Mouse (Mus musculus): Measurements from ENCODE around the gene Catsperz.
"Not testable (repeated sequence)": the region's sequence is repeated elsewhere in the genome, so short reads cannot be mapped to it uniquely, and the experiment has no call there.

Gene Catsperz

DNA sequence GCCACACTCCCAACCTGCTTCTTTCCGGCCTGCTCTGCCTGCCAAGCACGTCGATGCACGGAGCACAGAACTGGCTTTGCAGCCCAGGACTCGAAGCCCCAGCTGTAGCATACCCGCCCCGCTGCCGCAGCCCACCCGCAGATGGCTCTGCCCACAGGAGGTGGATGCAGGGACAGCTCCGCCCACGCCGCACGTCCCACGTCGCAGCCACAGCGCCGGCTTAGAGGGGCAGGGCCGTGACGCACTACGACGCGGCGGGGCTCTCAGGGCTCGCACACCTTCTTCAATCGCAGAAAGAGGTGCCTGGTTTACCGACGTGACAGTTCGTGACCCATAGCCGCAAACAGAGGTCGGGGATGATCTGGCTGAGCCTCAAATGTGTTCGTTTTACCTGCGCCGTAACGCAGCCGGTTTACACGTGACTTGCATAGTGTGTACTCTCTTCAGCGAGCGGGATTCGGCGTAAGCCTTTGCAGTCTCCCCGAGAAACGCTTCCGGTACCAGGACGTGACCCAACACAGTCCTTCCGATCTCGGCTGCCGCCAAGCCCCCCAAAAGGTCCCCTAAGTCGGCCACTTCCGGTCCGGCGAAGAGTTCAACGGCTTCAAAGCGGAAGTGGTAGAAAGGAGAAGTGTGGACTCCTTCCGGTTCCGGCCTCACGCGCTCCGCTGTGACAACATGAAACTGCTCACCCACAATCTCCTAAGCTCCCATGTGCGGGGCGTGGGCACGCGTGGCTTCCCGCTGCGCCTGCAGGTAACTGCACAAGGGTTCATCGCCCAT is 15.5 kb downstream of the Catsperz start, which contains the start of the genes Trmt112 and Prdx5:
Trmt112 (plus strand) TSS at position 192 of the 783 bp plus-strand sequence.
Prdx5 (minus strand) TSS at position 600 of the 783 bp plus-strand sequence.
- ChIA-PET POLR2A (interaction anchor here (0.5 to 6.8 kb wide), 38 partner anchors 9 to 1003 kb away, joined by 3 to 58 read pairs (median 4); partner anchors contain the start of genes Esrra (in 3 of the 4), Bad (in 2 of the 4), Fkbp2 (in 1 of the 4) and Gpr137 (in 1 of the 4)), CTCF (interaction anchor here in 3 of 4 experiments (0.5 to 2.3 kb wide), 5 partner anchors 16 to 618 kb away, joined by 3 to 8 read pairs (median 3); no protein-coding TSS in a partner anchor)

- ChIA-PET POLR2A (interaction anchor here in 3 of 4 experiments (0.6 to 6.8 kb wide), 27 partner anchors 10 to 469 kb away, joined by 3 to 58 read pairs (median 4); partner anchors contain the start of genes Esrra (in 3 of the 3), Bad (in 1 of the 3), Fkbp2 (in 1 of the 3) and Gpr137 (in 1 of the 3)), CTCF (interaction anchor here in 2 of 4 experiments (0.8 to 2.3 kb wide), 3 partner anchors 27 to 71 kb away, joined by 3 to 8 read pairs (median 7); no protein-coding TSS in a partner anchor)
Observed at GRCm38 (mm10) chr19:6909021-6909420, 16.2 kb downstream of the Catsperz start.

DNA sequence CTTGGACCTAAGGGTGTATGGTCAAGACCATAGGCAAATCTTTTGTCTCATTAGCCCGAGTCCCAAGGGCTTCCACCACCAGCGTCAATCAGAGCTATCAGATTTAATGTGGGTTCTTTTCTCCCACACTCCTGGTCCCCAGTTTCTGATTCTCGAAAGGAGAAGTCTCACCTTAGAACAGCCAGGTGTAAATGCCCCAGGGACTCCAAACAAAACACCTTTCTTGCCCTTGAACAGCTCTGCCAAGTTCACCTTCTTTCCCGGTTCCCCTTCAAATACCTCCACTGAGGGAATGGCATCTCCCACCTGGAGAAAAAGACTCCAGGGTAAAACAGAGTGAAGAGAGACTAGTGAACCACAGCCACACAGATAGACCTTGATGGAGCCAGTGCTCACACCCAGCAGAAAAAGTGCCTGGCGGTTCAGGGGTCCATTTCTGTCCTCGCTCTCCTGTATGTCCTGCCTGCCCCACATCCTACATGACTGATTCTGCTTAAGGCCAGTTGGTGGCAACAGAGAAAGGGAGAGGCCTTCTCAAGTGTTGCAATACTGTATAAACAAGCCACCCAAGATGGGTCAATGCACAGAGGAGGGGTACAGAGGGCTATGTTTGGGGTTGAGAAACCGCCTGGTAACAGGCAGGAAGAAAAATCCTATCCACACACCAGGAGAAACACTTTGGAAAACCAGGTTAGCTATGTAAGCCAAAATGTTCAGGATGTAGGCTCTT is 17.2 kb downstream of the Catsperz start:
- CTCF ChIA-PET, result no interaction called here

DNA sequence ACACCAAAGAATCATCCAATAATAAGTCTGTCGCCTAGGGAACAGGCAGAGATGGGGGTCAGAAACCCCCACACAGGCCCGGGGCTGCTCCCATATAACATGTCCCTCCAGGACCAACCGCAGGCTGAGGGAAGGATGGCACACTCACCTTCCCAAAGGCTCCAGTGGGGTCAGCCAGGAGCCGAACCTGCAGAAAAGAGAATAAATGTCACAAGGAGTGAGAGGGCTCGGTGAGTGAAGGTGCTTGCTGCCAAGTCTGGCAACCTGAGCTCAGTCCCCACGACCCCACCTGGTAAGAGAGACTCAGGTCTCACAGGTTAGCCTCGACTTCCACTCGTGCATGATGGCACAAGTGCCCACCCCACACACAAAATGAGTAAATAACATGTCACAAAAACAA is 18.1 kb downstream of the Catsperz start:
- POLR2A ChIA-PET, result interaction anchor here in 1 of 4 experiments (5.6 kb wide), 1 partner anchor 14 kb away, joined by 43 read pairs; the partner anchor contains the start of gene Esrra
- CTCF ChIA-PET, result no interaction called here

More for the DNA sequence above, 17.2 kb downstream of the Catsperz start:
- POLR2A ChIA-PET, result interaction anchor here in 2 of 4 experiments (5.6 to 6.8 kb wide), 2 partner anchors 14 kb away, joined by 43 to 58 read pairs; partner anchors contain the start of gene Esrra (in 2 of the 2)

- ChIA-PET POLR2A (interaction anchor here in 2 of 4 experiments (0.6 kb wide), 2 partner anchors 134 to 635 kb away, joined by 4 to 7 read pairs; partner anchors contain the start of gene Stip1 (in 1 of the 2)), CTCF (interaction anchor here in 1 of 4 experiments (0.6 kb wide), 1 partner anchor 227 kb away, joined by 3 read pairs; no protein-coding TSS in a partner anchor)
Observed at GRCm38 (mm10) chr19:6906199-6906598, 19.0 kb downstream of the Catsperz start.

- ChIA-PET CTCF (interaction anchor here in 1 of 4 experiments (0.6 kb wide), 1 partner anchor 227 kb away, joined by 3 read pairs; no protein-coding TSS in a partner anchor), POLR2A (interaction anchor here in 2 of 4 experiments (0.6 to 1.1 kb wide), 3 partner anchors 17 to 635 kb away, joined by 3 to 7 read pairs (median 4); partner anchors contain the start of gene Stip1 (in 1 of the 2))
Observed at GRCm38 (mm10) chr19:6905498-6906159, 19.6 kb downstream of the Catsperz start.

DNA sequence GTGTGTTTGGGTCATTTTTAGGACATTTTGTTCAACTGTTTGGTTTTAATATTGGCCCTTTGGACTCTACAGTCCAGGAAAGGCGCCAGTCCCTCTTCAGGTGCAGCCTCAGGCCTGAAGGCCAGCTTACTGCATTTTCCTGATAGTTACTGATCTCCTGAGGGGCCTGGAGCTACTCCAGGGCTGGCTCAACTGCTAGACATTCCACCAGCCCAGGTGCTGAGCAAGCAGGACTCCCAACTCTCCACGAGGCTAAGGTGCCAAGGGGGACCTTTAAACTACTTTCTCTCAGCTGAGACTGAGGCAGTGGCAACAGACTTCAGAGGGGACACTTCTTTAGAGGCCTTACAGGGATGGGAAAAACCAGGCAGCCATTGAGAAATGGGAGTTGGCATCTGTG is 20.3 kb downstream of the Catsperz start:
- POLR2A ChIA-PET, result interaction anchor here in 1 of 4 experiments (1.1 kb wide), 1 partner anchor 16 kb away, joined by 3 read pairs; no protein-coding TSS in a partner anchor
- CTCF ChIA-PET, result no interaction called here

- POLR2A ChIA-PET, result no interaction called here
- CTCF ChIA-PET, result no interaction called here
Observed at GRCm38 (mm10) chr19:6903031-6903430, 22.1 kb downstream of the Catsperz start.

DNA sequence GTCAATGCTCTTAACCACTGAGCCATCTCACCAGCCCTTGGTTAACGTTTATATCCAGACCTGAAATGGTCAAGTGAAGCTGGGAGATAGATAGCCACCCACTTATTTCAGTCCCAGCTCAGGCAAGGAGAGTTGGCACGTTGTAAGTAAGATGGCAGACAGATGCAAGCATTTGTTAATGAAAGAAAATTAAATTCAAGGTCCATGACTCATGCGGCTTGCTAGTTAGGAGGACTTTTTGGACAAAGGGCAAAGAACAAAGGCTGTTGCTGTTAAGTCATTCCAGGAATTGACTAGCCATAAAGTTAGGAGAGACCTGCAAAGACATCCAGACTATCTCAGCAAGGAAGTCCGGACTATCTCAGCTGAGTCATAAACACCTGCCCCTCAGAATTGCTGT is 25.5 kb downstream of the Catsperz start:
- ChIA-PET POLR2A (interaction anchor here in 1 of 4 experiments (1.2 to 1.8 kb wide), 2 partner anchors 22 to 76 kb away, joined by 3 to 4 read pairs; partner anchors contain the start of genes Esrra and Plcb3), CTCF (interaction anchor here in 1 of 4 experiments (0.6 kb wide), 1 partner anchor 805 kb away, joined by 5 read pairs; no protein-coding TSS in a partner anchor)

GRCm38 (mm10) chr19:6895608-6896305 is 29.4 kb downstream of the Catsperz start:
- POLR2A ChIA-PET, CTCF ChIA-PET: not testable (repeated sequence)

DNA sequence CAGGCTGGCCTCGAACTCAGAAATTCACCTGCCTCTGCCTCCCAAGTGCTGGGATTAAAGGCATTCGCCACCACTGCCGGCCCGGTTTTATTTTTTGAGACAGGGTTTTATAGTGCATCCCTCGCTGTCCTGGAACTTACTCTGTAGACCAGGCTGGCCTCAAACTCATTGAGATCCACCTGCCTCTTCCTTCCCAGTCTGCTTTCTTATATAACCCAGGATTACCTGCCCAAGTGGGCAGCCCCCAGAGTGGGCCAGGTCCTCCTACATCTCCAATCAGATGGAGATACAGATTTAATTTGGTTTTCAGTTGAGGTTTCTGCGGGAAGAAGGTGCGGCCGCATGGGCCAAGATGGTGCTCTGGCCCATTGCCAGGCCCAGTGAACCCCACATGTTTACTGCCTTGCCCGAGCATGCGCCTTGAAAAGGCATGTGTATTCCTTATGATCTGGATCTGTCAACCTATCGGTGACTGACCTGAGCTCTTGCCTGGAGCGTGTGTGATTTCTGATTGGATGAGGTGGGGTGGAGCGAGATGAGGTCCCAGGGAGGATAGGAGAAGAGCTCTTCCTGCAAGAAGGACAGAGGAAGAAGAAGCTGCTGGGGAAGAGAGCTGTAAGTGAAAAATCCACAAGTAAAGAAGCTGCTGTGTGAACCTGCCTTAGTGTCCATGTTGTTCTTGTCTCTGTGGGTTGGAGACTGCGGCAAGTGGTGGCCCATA is 31.3 kb downstream of the Catsperz start:
- CTCF ChIA-PET, result no interaction called here
- POLR2A ChIA-PET, result interaction anchor here in 2 of 4 experiments (0.6 to 1.1 kb wide), 10 partner anchors 9 to 918 kb away, joined by 3 to 6 read pairs (median 4); partner anchors contain the start of genes Trmt112 (in 2 of the 2), Bad (in 1 of the 2) and Esrra (in 1 of the 2)

GRCm38 (mm10) chr19:6892512-6892911 is 32.7 kb downstream of the Catsperz start:
- CTCF ChIA-PET, result no interaction called here
- POLR2A ChIA-PET, result no interaction called here

DNA sequence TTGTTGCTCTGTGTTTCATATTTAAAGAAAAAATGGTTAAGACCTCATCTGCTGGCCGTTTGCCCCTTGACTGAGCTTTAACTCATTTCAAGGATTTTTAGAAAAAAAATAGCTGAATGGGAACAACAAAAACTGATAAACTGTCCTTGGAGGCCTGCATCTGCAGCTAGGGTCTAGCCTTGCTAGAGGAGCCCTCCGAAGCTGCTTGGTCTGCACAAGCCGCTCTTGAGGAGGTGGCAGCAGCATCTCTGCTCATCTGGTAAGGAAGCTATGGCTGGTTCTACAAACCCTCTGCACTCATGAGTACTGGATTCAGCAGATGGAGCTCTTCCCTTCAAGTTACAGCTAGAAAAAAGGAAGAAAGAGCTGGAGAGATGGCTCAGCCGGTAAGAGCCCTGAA is 47.2 kb downstream of the Catsperz start:
- CTCF ChIA-PET, result interaction anchor here (0.6 to 1.5 kb wide), 8 partner anchors 8 to 194 kb away, joined by 3 to 8 read pairs (median 3); partner anchors contain the start of gene Ccdc88b (in 1 of the 4)

DNA sequence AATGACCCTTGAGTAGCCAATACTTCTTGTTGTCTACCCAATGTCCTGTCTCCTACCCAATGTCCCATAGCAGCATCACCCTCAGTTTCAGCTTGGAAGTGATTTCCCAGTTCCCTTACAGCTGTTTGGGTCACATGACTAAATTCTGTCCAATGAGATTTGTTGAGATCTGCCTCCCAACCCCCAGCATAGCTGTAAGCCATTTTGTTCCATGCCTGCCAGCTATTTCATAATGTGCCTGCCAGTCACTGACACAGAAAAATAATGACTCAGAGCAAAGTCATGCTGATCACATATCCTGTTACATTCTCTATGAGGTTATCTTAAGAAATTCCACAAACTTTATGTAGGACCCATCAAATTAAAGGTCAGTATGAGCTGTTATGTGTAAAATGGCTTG is 48.4 kb downstream of the Catsperz start:
- CTCF ChIA-PET, result no interaction called here
- POLR2A ChIA-PET, result no interaction called here

More for the DNA sequence above, 47.2 kb downstream of the Catsperz start:
- POLR2A ChIA-PET, result interaction anchor here in 2 of 4 experiments (0.7 to 1.2 kb wide), 3 partner anchors 63 to 119 kb away, joined by 3 to 11 read pairs (median 3); partner anchors contain the start of gene Gpr137 (in 1 of the 2)

DNA sequence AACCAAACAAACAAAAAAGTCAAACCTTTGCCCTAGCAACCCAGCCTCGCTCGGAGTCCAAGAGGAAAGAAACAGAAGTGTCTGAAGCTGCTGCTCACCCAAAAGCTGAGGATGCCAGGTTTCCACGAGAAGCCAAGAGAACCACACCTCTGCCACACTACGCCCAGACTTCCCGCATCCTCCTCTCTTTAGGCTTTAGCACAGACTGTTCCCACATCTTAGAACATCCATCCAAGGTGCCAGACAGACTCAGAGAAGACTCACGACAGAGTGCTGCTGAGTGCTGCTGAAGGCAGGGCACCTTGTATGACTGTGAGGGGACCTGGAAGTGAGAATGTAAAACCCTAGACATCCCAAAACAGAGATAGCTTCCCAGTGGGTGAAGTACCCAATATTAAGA is 49.3 kb downstream of the Catsperz start:
- ChIA-PET CTCF (no interaction called here), POLR2A (interaction anchor here in 3 of 4 experiments (0.6 to 1.8 kb wide), 4 partner anchors 10 to 478 kb away, joined by 3 to 4 read pairs (median 4); partner anchors contain the start of genes Prdx5 (in 1 of the 3) and Trmt112 (in 1 of the 3))

GRCm38 (mm10) chr19:6874257-6874656 is 50.9 kb downstream of the Catsperz start:
- ChIA-PET POLR2A (interaction anchor here in 3 of 4 experiments (0.6 to 1.8 kb wide), 7 partner anchors 9 to 509 kb away, joined by 3 to 5 read pairs (median 4); partner anchors contain the start of gene Stip1 (in 1 of the 3)), CTCF (interaction anchor here in 3 of 4 experiments (0.5 to 1.5 kb wide), 4 partner anchors 18 to 382 kb away, joined by 3 to 7 read pairs (median 4); no protein-coding TSS in a partner anchor)
